In genomic region chr15:91192223-91192598, GRCm38 (mm10) we compare ENCODE assay signal across 8 mouse cellular contexts. TPM values are rescaled to one million over a fixed set of nuclear protein-coding genes. Genes with fewer than 3 reads are reported as not detected.
DNase-seq lines count a peak whose midpoint lies in the region; ATAC-seq and TF ChIP-seq lines count a peak whose summit lies in the region.

No protein-coding gene starts in this region.

- no peaks in the 10 kb centered on the region for H3K36me3 ChIP-seq in neural tube, embryonic 11.5 days (ENCODE audit: control insufficient read depth, insufficient read depth, low read length)
- H3K36me3 ChIP-seq in liver, embryonic 16.5 days (ENCODE audit: control insufficient read depth, insufficient read depth): no peaks in the 10 kb centered on the region

- peak; percentile 60 for ATAC-seq in neural tube, embryonic 11.5 days (ENCODE audit: insufficient read depth, low FRiP score, low TSS enrichment)
- peak; percentile 35 for ATAC-seq in liver, embryonic 16.5 days (ENCODE audit: low read depth)

- peak overlapping the region; percentile 86 for H3K4me3 ChIP-seq in cerebellum, adult 2 months (replicated peaks; ENCODE audit: insufficient read depth, low read depth, low read length)
- H3K4me3 ChIP-seq in neural tube, embryonic 11.5 days (ENCODE audit: low read depth, low read length): peak overlapping the region; percentile 35
- peak overlapping the region; percentile 61 for H3K4me3 ChIP-seq in liver, embryonic 16.5 days (ENCODE audit: low read depth, low read length)

- no peaks in the 10 kb centered on the region for H3K9me3 ChIP-seq in neural tube, embryonic 11.5 days (ENCODE audit: control insufficient read depth, low read length)
- no peaks in the 10 kb centered on the region for H3K9me3 ChIP-seq in liver, embryonic 16.5 days (replicated peaks; ENCODE audit: control insufficient read depth, low read length)

- no peak for TF ChIP-seq CTCF in cerebellum, adult 2 months (IDR thresholded peaks at IDR 0.05; ENCODE audit: borderline replicate concordance, insufficient read depth, low read depth, low read length)

- peak overlapping the region; percentile 88; the same call in 1 of the 2 replicates for H3K27ac ChIP-seq in cerebellum, adult 2 months (ENCODE audit: insufficient read depth, low read length)
- peak overlapping the region; percentile 57 for H3K27ac ChIP-seq in neural tube, embryonic 11.5 days (ENCODE audit: low read depth, low read length)
- H3K27ac ChIP-seq in liver, embryonic 16.5 days (ENCODE audit: low read length): peak overlapping the region; percentile 81

- H3K4me1 ChIP-seq in cerebellum, adult 2 months (ENCODE audit: control insufficient read depth, insufficient read depth, low read length): peaks cover 4% of the 10 kb centered on the region; the same call in 1 of the 2 replicates
- peaks cover 5% of the 10 kb centered on the region; the same call in 1 of the 2 replicates for H3K4me1 ChIP-seq in neural tube, embryonic 11.5 days (ENCODE audit: control insufficient read depth, insufficient read depth, low read length)
- H3K4me1 ChIP-seq in liver, embryonic 16.5 days (ENCODE audit: control insufficient read depth, low read depth, low read length): peaks cover 3% of the 10 kb centered on the region; the same call in 1 of the 2 replicates

- no peak for DNase-seq in cerebellum, adult 2 months
- DNase-seq in cerebellum, postnatal 14 days: no peak
- no peak for DNase-seq in neural tube, embryonic 11.5 days (ENCODE audit: low spot score)
- DNase-seq in neural tube, embryonic 10.5 days (ENCODE audit: extremely low spot score, low spot score): no peak
- DNase-seq in adipocyte (ENCODE audit: low spot score): no peak
- no peak for DNase-seq in cerebellum, adult 9-10 months
- DNase-seq in left cerebral cortex, postnatal 10 days (ENCODE audit: extremely low spot score in 1 of 2, low spot score in 2 of 2): no peak

- intact Hi-C loops in left cerebral cortex, postnatal 10 days (cut with DNase I): loop anchor here (5.0 to 10.0 kb wide), 3 partner anchors 60 to 380 kb away; partner anchors contain the start of gene Slc2a13

- no peak for TF ChIP-seq POLR2A in cerebellum, adult 2 months (IDR thresholded peaks at IDR 0.05; ENCODE audit: borderline replicate concordance, insufficient read depth, low read length)

- 10% methylated on average over 7 of the region's 7 CpGs for WGBS in cerebellum, adult 2 months
- WGBS in neural tube, embryonic 11.5 days: 14% methylated on average over 7 of the region's 7 CpGs
- WGBS in liver, embryonic 16.5 days (ENCODE audit: insufficient replicate concordance): 6% methylated on average over 7 of the region's 7 CpGs

- peak overlapping the region; percentile 49 for H3K4me2 ChIP-seq in neural tube, embryonic 11.5 days (ENCODE audit: low read depth)
- peak overlapping the region; percentile 80 for H3K4me2 ChIP-seq in liver, embryonic 16.5 days (ENCODE audit: low read depth, low read length)

- peak overlapping the region; percentile 19; the same call in 1 of the 2 replicates for H3K9ac ChIP-seq in neural tube, embryonic 11.5 days (ENCODE audit: low read length)
- peak overlapping the region; percentile 58 for H3K9ac ChIP-seq in liver, embryonic 16.5 days (ENCODE audit: low read depth, low read length)

- H3K27me3 ChIP-seq in cerebellum, adult 2 months (ENCODE audit: control insufficient read depth, insufficient read depth, low read length): no peaks in the 10 kb centered on the region
- no peaks in the 10 kb centered on the region for H3K27me3 ChIP-seq in neural tube, embryonic 11.5 days (ENCODE audit: control insufficient read depth, insufficient read depth, low read length)
- H3K27me3 ChIP-seq in liver, embryonic 16.5 days (ENCODE audit: control insufficient read depth, insufficient read depth, low read depth, low read length): no peaks in the 10 kb centered on the region

RNA-seq across cellular contexts. Expression of gene Abcd2, which starts 0.6 kb away (rescaled TPM):
- 23.7 and 26.0 TPM in 2 replicates for polyA plus RNA-seq in cerebellum, adult 2 months (2012; rRNA removed)
- polyA plus RNA-seq in neural tube, embryonic 11.5 days (2014; fragmentation: Nextera tagmentation; extraction: Ambion mirVana): 13.6 and 15.5 TPM in 2 replicates
- polyA plus RNA-seq in liver, embryonic 16.5 days (2015; fragmentation: Nextera tagmentation; extraction: Ambion mirVana): 9.8 and 10.7 TPM in 2 replicates
- 10 to 100 TPM; 25.0 to 27.5 TPM for total RNA-seq in left cerebral cortex, postnatal 10 days (2021)

RNA-seq across cellular contexts. Expression of gene CN725425, which starts 7.1 kb away (rescaled TPM):
- polyA plus RNA-seq in cerebellum, adult 2 months (2012; rRNA removed): 0.15 and 0.17 TPM in 2 replicates
- polyA plus RNA-seq in neural tube, embryonic 11.5 days (2014; fragmentation: Nextera tagmentation; extraction: Ambion mirVana): not detected in 2 replicates
- 0.15 and 0.22 TPM in 2 replicates for polyA plus RNA-seq in liver, embryonic 16.5 days (2015; fragmentation: Nextera tagmentation; extraction: Ambion mirVana)
- under 1 TPM; 0.24 to 0.30 TPM for total RNA-seq in left cerebral cortex, postnatal 10 days (2021)

Comparison
In these comparisons a context has a peak if more than half of its experiments do, and no peak if none do; other contexts are left out.
1. H3K4me3 ChIP-seq: peak in every context shown above with its lines; median percentile 86 in cerebellum, adult 2 months; 61 in liver, embryonic 16.5 days; 35 in neural tube, embryonic 11.5 days.